ENCODE assay signal across 8 mouse cellular contexts in the genomic region with DNA sequence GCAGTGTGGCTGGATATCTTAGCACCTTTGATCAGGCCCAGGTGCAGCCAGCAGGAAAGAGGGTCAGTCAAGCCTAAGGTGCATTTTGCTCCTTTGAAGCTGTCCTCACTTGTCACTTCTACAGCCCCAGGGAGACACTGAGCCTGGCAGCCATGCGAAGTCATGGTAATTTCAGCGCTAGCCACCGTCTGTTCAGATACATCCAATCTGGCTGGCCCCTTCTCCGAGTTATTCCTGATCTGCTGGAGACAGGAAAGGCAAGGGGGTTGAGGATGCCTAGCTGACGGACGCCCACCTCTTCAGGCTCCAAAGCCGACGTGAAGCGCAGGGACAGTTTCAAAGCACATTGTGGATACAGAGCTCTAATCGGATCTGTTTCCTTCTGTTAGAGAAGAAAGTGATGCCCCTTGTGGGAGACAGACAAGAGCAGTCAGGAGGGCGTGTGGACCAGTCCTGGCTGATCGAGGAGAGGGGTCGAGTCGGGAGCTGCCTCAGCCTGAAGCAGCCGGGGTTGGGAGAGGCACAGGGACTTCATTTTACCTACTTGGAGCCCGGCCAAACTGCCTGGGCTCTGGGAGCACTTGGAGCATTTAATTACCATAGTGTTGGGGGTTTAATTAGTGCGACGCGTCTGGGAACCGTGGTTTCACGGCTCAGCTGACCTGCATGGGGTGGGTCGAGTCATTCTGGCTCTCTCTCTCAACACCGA. TPM values are rescaled to one million over a fixed set of nuclear protein-coding genes. Genes with fewer than 3 reads are reported as not detected.
A peak's percentile ranks its signal among the peaks of the same experiment; 100 is the strongest.
DNase-seq lines count a peak whose midpoint lies in the region; ATAC-seq lines count a peak whose summit lies in the region.

No protein-coding gene starts in this region.

- H3K4me2 ChIP-seq in heart, embryonic 11.5 days = peak overlapping the region; percentile 55
- H3K4me2 ChIP-seq in heart, embryonic 12.5 days = peak overlapping the region; percentile 55
- peak overlapping the region; percentile 39 for H3K4me2 ChIP-seq in midbrain, embryonic 13.5 days (replicated peaks)

- peak overlapping the region; percentile 67 for H3K9ac ChIP-seq in heart, embryonic 11.5 days (ENCODE audit: low read depth, low read length)
- peak overlapping the region; percentile 61 for H3K9ac ChIP-seq in heart, embryonic 12.5 days
- peak overlapping the region; percentile 10; the same call in 1 of the 2 replicates for H3K9ac ChIP-seq in midbrain, embryonic 13.5 days (replicated peaks)

- H3K27ac ChIP-seq in heart, embryonic 11.5 days (ENCODE audit: low read depth, low read length) = peak overlapping the region; percentile 63
- peak overlapping the region; percentile 89 for H3K27ac ChIP-seq in heart, embryonic 12.5 days (ENCODE audit: poor library complexity, severe bottlenecking)
- peak overlapping the region; percentile 48 for H3K27ac ChIP-seq in midbrain, embryonic 13.5 days

- 19% methylated on average over 23 of the region's 23 CpGs for WGBS in heart, embryonic 11.5 days (ENCODE audit: insufficient replicate concordance)
- 20% methylated on average over 23 of the region's 23 CpGs for WGBS in heart, embryonic 12.5 days
- WGBS in midbrain, embryonic 13.5 days = 17% methylated on average over 23 of the region's 23 CpGs

- H3K4me3 ChIP-seq in heart, embryonic 11.5 days (ENCODE audit: low read depth, low read length) = peak overlapping the region; percentile 21; the same call in 1 of the 2 replicates
- peak overlapping the region; percentile 8; the same call in 1 of the 2 replicates for H3K4me3 ChIP-seq in heart, embryonic 12.5 days
- no peak overlapping the region for H3K4me3 ChIP-seq in midbrain, embryonic 13.5 days (replicated peaks)

- peaks cover 80% of the 10 kb centered on the region for H3K4me1 ChIP-seq in heart, embryonic 11.5 days (ENCODE audit: control insufficient read depth, insufficient read depth, low read length)
- peaks cover 81% of the 10 kb centered on the region for H3K4me1 ChIP-seq in heart, embryonic 12.5 days (replicated peaks)
- peaks cover 19% of the 10 kb centered on the region for H3K4me1 ChIP-seq in midbrain, embryonic 13.5 days (replicated peaks)

- DNase-seq in heart, adult 8-10 months (ENCODE audit: low spot score) = no peak
- peak; percentile 24 for DNase-seq in cerebellum, adult 11-12 months
- DNase-seq in kidney, postnatal 10 days = peak; percentile 73
- DNase-seq in thymus, postnatal 36 days = no peak

- ATAC-seq in heart, embryonic 11.5 days (replicated peaks; ENCODE audit: insufficient number of reproducible peaks, low FRiP score, low TSS enrichment) = no peak
- no peak for ATAC-seq in heart, embryonic 12.5 days (ENCODE audit: insufficient number of reproducible peaks, low FRiP score)
- peak; percentile 76 for ATAC-seq in midbrain, embryonic 13.5 days
- ATAC-seq in erythroid progenitor cell, adult 5-6 weeks (replicated peaks; ENCODE audit: low FRiP score, poor library complexity, severe bottlenecking) = no peak

- H3K27me3 ChIP-seq in heart, embryonic 11.5 days (ENCODE audit: control insufficient read depth, insufficient read depth, low read length) = no peaks in the 10 kb centered on the region
- H3K27me3 ChIP-seq in heart, embryonic 12.5 days (replicated peaks) = no peaks in the 10 kb centered on the region
- H3K27me3 ChIP-seq in midbrain, embryonic 13.5 days = no peaks in the 10 kb centered on the region

- H3K9me3 ChIP-seq in heart, embryonic 11.5 days (replicated peaks; ENCODE audit: control insufficient read depth, low read length) = no peaks in the 10 kb centered on the region
- no peaks in the 10 kb centered on the region for H3K9me3 ChIP-seq in heart, embryonic 12.5 days (replicated peaks)
- H3K9me3 ChIP-seq in midbrain, embryonic 13.5 days = no peaks in the 10 kb centered on the region

- H3K36me3 ChIP-seq in heart, embryonic 11.5 days (ENCODE audit: control insufficient read depth, insufficient read depth, low read length) = 0 out of 2 replicates have a peak, but pooled peaks cover 3% of the 10 kb centered on the region
- 0 out of 2 replicates have a peak, but pooled peaks cover 4% of the 10 kb centered on the region for H3K36me3 ChIP-seq in heart, embryonic 12.5 days
- no peaks in the 10 kb centered on the region for H3K36me3 ChIP-seq in midbrain, embryonic 13.5 days

RNA-seq across cellular contexts. Expression of a gene that starts 27.3 kb away (rescaled TPM):
- polyA plus RNA-seq in heart, embryonic 11.5 days (2014; fragmentation: Nextera tagmentation; extraction: Ambion mirVana) = 17.4 and 19.4 TPM in 2 replicates
- total RNA-seq in heart, adult 8-10 months (2022) = 10 to 100 TPM; 13.2 to 17.4 (median 13.7) TPM
- 25.5 and 27.8 TPM in 2 replicates for polyA plus RNA-seq in heart, embryonic 12.5 days (2016; fragmentation: Nextera tagmentation; extraction: Ambion mirVana)
- 1.6 and 2.9 TPM in 2 replicates for polyA plus RNA-seq in midbrain, embryonic 13.5 days (2015; fragmentation: Nextera tagmentation; extraction: Ambion mirVana)
- total RNA-seq in erythroid progenitor cell, adult 5-6 weeks (2015; ENCODE audit: low replicate concordance) = 32.1 and 43.2 TPM in 2 replicates
- total RNA-seq in erythroid progenitor cell, adult 5-6 weeks (2017; ENCODE audit: low replicate concordance) = 31.8 and 52.9 TPM in 2 replicates

RNA-seq across cellular contexts. Expression of a gene that starts 44.0 kb away (rescaled TPM):
- 29.5 and 30.4 TPM in 2 replicates for polyA plus RNA-seq in heart, embryonic 11.5 days (2014; fragmentation: Nextera tagmentation; extraction: Ambion mirVana)
- total RNA-seq in heart, adult 8-10 months (2022) = 1 to 10 TPM; 1.9 to 2.4 (median 2.2) TPM
- polyA plus RNA-seq in heart, embryonic 12.5 days (2016; fragmentation: Nextera tagmentation; extraction: Ambion mirVana) = 36.9 and 38.9 TPM in 2 replicates
- polyA plus RNA-seq in midbrain, embryonic 13.5 days (2015; fragmentation: Nextera tagmentation; extraction: Ambion mirVana) = 13.8 and 14.1 TPM in 2 replicates
- 55.5 and 65.8 TPM in 2 replicates for total RNA-seq in erythroid progenitor cell, adult 5-6 weeks (2015; ENCODE audit: low replicate concordance)
- total RNA-seq in erythroid progenitor cell, adult 5-6 weeks (2017; ENCODE audit: low replicate concordance) = 33.0 and 77.8 TPM in 2 replicates

RNA-seq across cellular contexts. Expression of a gene that starts 47.9 kb away (rescaled TPM):
- polyA plus RNA-seq in heart, embryonic 11.5 days (2014; fragmentation: Nextera tagmentation; extraction: Ambion mirVana) = 35.2 and 39.0 TPM in 2 replicates
- 10 to 100 TPM in 1 of 4 experiments, 1 to 10 TPM in 3; 5.0 to 12.4 (median 7.7) TPM for total RNA-seq in heart, adult 8-10 months (2022)
- 30.0 and 31.1 TPM in 2 replicates for polyA plus RNA-seq in heart, embryonic 12.5 days (2016; fragmentation: Nextera tagmentation; extraction: Ambion mirVana)
- polyA plus RNA-seq in midbrain, embryonic 13.5 days (2015; fragmentation: Nextera tagmentation; extraction: Ambion mirVana) = 73.0 and 80.7 TPM in 2 replicates
- total RNA-seq in erythroid progenitor cell, adult 5-6 weeks (2015; ENCODE audit: low replicate concordance) = 7.1 and 9.7 TPM in 2 replicates
- total RNA-seq in erythroid progenitor cell, adult 5-6 weeks (2017; ENCODE audit: low replicate concordance) = 0.23 and 0.51 TPM in 2 replicates

RNA-seq across cellular contexts. Expression of a gene that starts 47.9 kb away (rescaled TPM):
- 28.1 and 34.4 TPM in 2 replicates for polyA plus RNA-seq in heart, embryonic 11.5 days (2014; fragmentation: Nextera tagmentation; extraction: Ambion mirVana)
- total RNA-seq in heart, adult 8-10 months (2022) = 10 to 100 TPM; 38.4 to 68.1 (median 57.1) TPM
- 33.7 and 39.7 TPM in 2 replicates for polyA plus RNA-seq in heart, embryonic 12.5 days (2016; fragmentation: Nextera tagmentation; extraction: Ambion mirVana)
- 37.8 and 38.1 TPM in 2 replicates for polyA plus RNA-seq in midbrain, embryonic 13.5 days (2015; fragmentation: Nextera tagmentation; extraction: Ambion mirVana)
- total RNA-seq in erythroid progenitor cell, adult 5-6 weeks (2015; ENCODE audit: low replicate concordance) = 15.5 and 20.9 TPM in 2 replicates
- 6.8 and 12.5 TPM in 2 replicates for total RNA-seq in erythroid progenitor cell, adult 5-6 weeks (2017; ENCODE audit: low replicate concordance)

RNA-seq across cellular contexts. Expression of a gene that starts 52.9 kb away (rescaled TPM):
- polyA plus RNA-seq in heart, embryonic 11.5 days (2014; fragmentation: Nextera tagmentation; extraction: Ambion mirVana) = 250 and 262 TPM in 2 replicates
- total RNA-seq in heart, adult 8-10 months (2022) = 10 to 100 TPM; 39.5 to 50.6 (median 44.3) TPM
- polyA plus RNA-seq in heart, embryonic 12.5 days (2016; fragmentation: Nextera tagmentation; extraction: Ambion mirVana) = 209 and 232 TPM in 2 replicates
- 136 and 152 TPM in 2 replicates for polyA plus RNA-seq in midbrain, embryonic 13.5 days (2015; fragmentation: Nextera tagmentation; extraction: Ambion mirVana)
- 39.4 and 53.7 TPM in 2 replicates for total RNA-seq in erythroid progenitor cell, adult 5-6 weeks (2015; ENCODE audit: low replicate concordance)
- 12.3 and 15.5 TPM in 2 replicates for total RNA-seq in erythroid progenitor cell, adult 5-6 weeks (2017; ENCODE audit: low replicate concordance)

Comparison
In these comparisons a context has a peak if more than half of its experiments do, and no peak if none do; other contexts are left out.
1. H3K9ac ChIP-seq: peak in every context shown above with its lines; median percentile 67 in heart, embryonic 11.5 days; 61 in heart, embryonic 12.5 days; 10 in midbrain, embryonic 13.5 days.
2. DNase-seq: peak in cerebellum, adult 11-12 months (single experiment) and kidney, postnatal 10 days (single experiment); none in heart, adult 8-10 months (single experiment) and thymus, postnatal 36 days (0 of 2).
3. Peak in every context shown above with its lines, with median percentiles within 50 percentile points of each other: H3K27ac ChIP-seq and H3K4me2 ChIP-seq.